ENCODE assay signal across 12 mouse cellular contexts in the genomic region with DNA sequence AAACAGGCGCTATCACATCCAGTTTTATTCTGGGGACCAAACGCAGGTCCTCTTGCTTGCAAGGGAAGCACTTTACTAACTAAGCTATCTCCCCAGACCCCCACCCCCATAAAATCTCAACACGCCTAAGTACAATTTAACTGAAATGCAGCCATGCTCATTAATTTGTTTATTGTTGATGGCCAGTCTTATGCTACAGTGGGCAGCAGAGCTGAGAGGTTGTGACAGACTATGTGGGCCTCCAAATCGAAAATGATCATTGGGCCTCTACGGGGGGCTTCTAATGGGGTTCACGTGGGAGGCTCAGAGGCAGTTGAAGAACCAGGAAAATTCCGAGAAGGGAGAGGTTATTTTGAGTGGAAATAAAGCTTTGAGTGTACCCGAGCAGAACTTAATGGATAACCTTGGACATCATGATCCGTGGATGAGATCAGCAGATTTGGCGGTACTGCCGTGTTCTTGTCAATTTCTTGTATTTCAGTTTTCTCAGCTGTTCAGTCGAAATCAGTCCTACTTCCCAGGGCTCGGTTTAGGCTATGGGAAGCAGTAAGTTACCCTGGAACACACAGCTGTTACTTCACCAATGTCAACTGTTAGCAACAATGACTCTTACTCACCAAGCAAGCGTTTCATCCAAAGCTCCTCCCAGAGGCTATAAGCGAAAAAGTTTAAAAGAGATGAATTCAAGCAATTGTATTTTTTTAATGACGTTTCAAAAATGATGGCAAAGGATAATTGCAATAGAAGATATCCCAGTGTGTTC.
"Had no signal": no experiment of that assay in that cellular context is flagged by ENCODE, and none has a peak within 500 bp of the region (broad histone marks: within the 10 kb centered on the region; RNA-seq: fewer than 3 reads in every experiment).

No protein-coding gene starts in this region.

- H3K27me3 ChIP-seq: intestine, embryonic 15.5 days; limb, embryonic 12.5 days; liver, embryonic 13.5 days; midbrain, embryonic 13.5 days; neural tube, embryonic 15.5 days had no signal

- H3K27ac ChIP-seq: intestine, embryonic 15.5 days; left cerebral cortex, adult 2 months; limb, embryonic 12.5 days; liver, embryonic 13.5 days; midbrain, embryonic 13.5 days; neural tube, embryonic 15.5 days had no signal

- H3K9ac ChIP-seq: intestine, embryonic 15.5 days; limb, embryonic 12.5 days; liver, embryonic 13.5 days; liver, postnatal 0 days; midbrain, embryonic 13.5 days; neural tube, embryonic 15.5 days had no signal

- H3K36me3 ChIP-seq: intestine, embryonic 15.5 days; limb, embryonic 12.5 days; liver, embryonic 13.5 days; midbrain, embryonic 13.5 days; neural tube, embryonic 15.5 days had no signal

- H3K9me3 ChIP-seq: intestine, embryonic 15.5 days; limb, embryonic 12.5 days; liver, embryonic 13.5 days; midbrain, embryonic 13.5 days; neural tube, embryonic 15.5 days had no signal

- H3K4me2 ChIP-seq: intestine, embryonic 15.5 days; limb, embryonic 12.5 days; liver, embryonic 13.5 days; midbrain, embryonic 13.5 days; neural tube, embryonic 15.5 days had no signal

- DNase-seq: kidney, adult 18-20 months; liver; liver, embryonic 13.5 days; liver, postnatal 0 days; right cerebral cortex, postnatal 4 days; spleen, adult 18-20 months; thymus, postnatal 36 days had no signal

- ATAC-seq: intestine, embryonic 15.5 days; liver, postnatal 0 days; midbrain, embryonic 13.5 days had no signal

- H3K4me3 ChIP-seq: intestine, embryonic 15.5 days; left cerebral cortex, adult 2 months; limb, embryonic 12.5 days; liver, embryonic 13.5 days; midbrain, embryonic 13.5 days; neural tube, embryonic 15.5 days had no signal
